Mouse (Mus musculus): ENCODE measurements around the gene Sec14l2. TPM values are rescaled to one million over a fixed set of nuclear protein-coding genes. Genes with fewer than 3 reads are reported as not detected.
"Not testable (repeated sequence)": the region's sequence is repeated elsewhere in the genome, so short reads cannot be mapped to it uniquely, and the experiment has no call there.

Sec14l2 gene
- polyA plus RNA-seq, 1 experiment from 2014 or later, result 0.95 TPM

- H3K9me3 ChIP-seq (ENCODE audit: control insufficient read depth, low read length), result no peaks in the 10 kb centered on the region
- no peak overlapping the region for H3K9ac ChIP-seq (ENCODE audit: low read length)
- no peak overlapping the region for H3K4me2 ChIP-seq (replicated peaks; ENCODE audit: low read depth)
- ATAC-seq (ENCODE audit: low FRiP score, low TSS enrichment) (no peak), DNase-seq (ENCODE audit: low spot score) (no peak)
- H3K4me1 ChIP-seq (replicated peaks; ENCODE audit: control insufficient read depth, insufficient read depth), result no peaks in the 10 kb centered on the region
- H3K4me3 ChIP-seq (ENCODE audit: low read depth, low read length), result no peak overlapping the region
- no peaks in the 10 kb centered on the region for H3K36me3 ChIP-seq (ENCODE audit: control insufficient read depth, insufficient read depth, low read length)
- WGBS, result 88% methylated on average over 4 of the region's 4 CpGs
- H3K27me3 ChIP-seq (ENCODE audit: control insufficient read depth, insufficient read depth, low read length), result no peaks in the 10 kb centered on the region
- no peak for TF ChIP-seq EP300 (optimal IDR thresholded peaks at IDR 0.05)
- no peak for TF ChIP-seq CTCF (IDR thresholded peaks at IDR 0.05; ENCODE audit: low read depth)
- no peak overlapping the region for H3K27ac ChIP-seq (replicated peaks)
Observed at GRCm38 (mm10) chr11:4112033-4112432, 11.2 kb downstream of the Sec14l2 start.

- H3K4me2 ChIP-seq (replicated peaks; ENCODE audit: low read depth), result no peak overlapping the region
- no peaks in the 10 kb centered on the region for H3K36me3 ChIP-seq (ENCODE audit: control insufficient read depth, insufficient read depth, low read length)
- DNase-seq (ENCODE audit: low spot score), result no peak
- no peak overlapping the region for H3K9ac ChIP-seq (ENCODE audit: low read length)
- H3K27ac ChIP-seq (replicated peaks), result no peak overlapping the region
- H3K4me1 ChIP-seq (replicated peaks; ENCODE audit: control insufficient read depth, insufficient read depth), result no peaks in the 10 kb centered on the region
- WGBS, result 78% methylated on average over 7 of the region's 7 CpGs
- no peak for ATAC-seq (ENCODE audit: low FRiP score, low TSS enrichment)
- no peak overlapping the region for H3K4me3 ChIP-seq (ENCODE audit: low read depth, low read length)
- TF ChIP-seq CTCF (IDR thresholded peaks at IDR 0.05; ENCODE audit: low read depth), result no peak
- TF ChIP-seq EP300 (optimal IDR thresholded peaks at IDR 0.05), result no peak
- H3K9me3 ChIP-seq (ENCODE audit: control insufficient read depth, low read length), result no peaks in the 10 kb centered on the region
- H3K27me3 ChIP-seq (ENCODE audit: control insufficient read depth, insufficient read depth, low read length), result no peaks in the 10 kb centered on the region
Observed at GRCm38 (mm10) chr11:4108691-4109090, 14.5 kb downstream of the Sec14l2 start.

GRCm38 (mm10) chr11:4107901-4108300 lies 15.3 kb downstream of the Sec14l2 start:
- H3K4me3 ChIP-seq (ENCODE audit: low read depth, low read length); H3K27ac ChIP-seq (replicated peaks); H3K9ac ChIP-seq (ENCODE audit: low read length); H3K4me1 ChIP-seq (replicated peaks; ENCODE audit: control insufficient read depth, insufficient read depth); H3K36me3 ChIP-seq (ENCODE audit: control insufficient read depth, insufficient read depth, low read length); ATAC-seq (ENCODE audit: low FRiP score, low TSS enrichment); H3K4me2 ChIP-seq (replicated peaks; ENCODE audit: low read depth); H3K9me3 ChIP-seq (ENCODE audit: control insufficient read depth, low read length); H3K27me3 ChIP-seq (ENCODE audit: control insufficient read depth, insufficient read depth, low read length); DNase-seq (ENCODE audit: low spot score): not testable (repeated sequence)
- WGBS, result 89% methylated on average over 6 of the region's 6 CpGs

GRCm38 (mm10) chr11:4105444-4105843 lies 17.8 kb downstream of the Sec14l2 start:
- Histone ChIP-seq H3K27ac (replicated peaks) (no peak overlapping the region), H3K9me3 (ENCODE audit: control insufficient read depth, low read length) (no peaks in the 10 kb centered on the region), H3K9ac (ENCODE audit: low read length) (no peak overlapping the region), H3K27me3 (ENCODE audit: control insufficient read depth, insufficient read depth, low read length) (no peaks in the 10 kb centered on the region), H3K4me3 (ENCODE audit: low read depth, low read length) (no peak overlapping the region), H3K36me3 (ENCODE audit: control insufficient read depth, insufficient read depth, low read length) (no peaks in the 10 kb centered on the region), H3K4me1 (replicated peaks; ENCODE audit: control insufficient read depth, insufficient read depth) (no peaks in the 10 kb centered on the region), H3K4me2 (replicated peaks; ENCODE audit: low read depth) (no peak overlapping the region)
- WGBS, result 72% methylated on average over 6 of the region's 6 CpGs
- DNase-seq (ENCODE audit: low spot score) (no peak), ATAC-seq (ENCODE audit: low FRiP score, low TSS enrichment) (no peak)
- TF ChIP-seq CTCF (IDR thresholded peaks at IDR 0.05; ENCODE audit: low read depth) (no peak), EP300 (optimal IDR thresholded peaks at IDR 0.05) (no peak)

GRCm38 (mm10) chr11:4104989-4105388 lies 18.2 kb downstream of the Sec14l2 start:
- no peak overlapping the region for H3K4me3 ChIP-seq (ENCODE audit: low read depth, low read length)
- 87% methylated on average over 5 of the region's 5 CpGs for WGBS

GRCm38 (mm10) chr11:4103522-4103921 lies 19.7 kb downstream of the Sec14l2 start:
- no peak overlapping the region for H3K9ac ChIP-seq (ENCODE audit: low read length)
- no peaks in the 10 kb centered on the region for H3K36me3 ChIP-seq (ENCODE audit: control insufficient read depth, insufficient read depth, low read length)
- H3K4me2 ChIP-seq (replicated peaks; ENCODE audit: low read depth), result no peak overlapping the region
- 70% methylated on average over 14 of the region's 14 CpGs for WGBS
- H3K27ac ChIP-seq (replicated peaks), result no peak overlapping the region
- no peak for TF ChIP-seq EP300 (optimal IDR thresholded peaks at IDR 0.05)
- TF ChIP-seq CTCF (IDR thresholded peaks at IDR 0.05; ENCODE audit: low read depth), result no peak
- ATAC-seq (ENCODE audit: low FRiP score, low TSS enrichment) (no peak), DNase-seq (ENCODE audit: low spot score) (no peak)
- no peaks in the 10 kb centered on the region for H3K4me1 ChIP-seq (replicated peaks; ENCODE audit: control insufficient read depth, insufficient read depth)
- H3K4me3 ChIP-seq (ENCODE audit: low read depth, low read length), result no peak overlapping the region
- H3K9me3 ChIP-seq (ENCODE audit: control insufficient read depth, low read length), result no peaks in the 10 kb centered on the region
- no peaks in the 10 kb centered on the region for H3K27me3 ChIP-seq (ENCODE audit: control insufficient read depth, insufficient read depth, low read length)

More at GRCm38 (mm10) chr11:4104989-4105388, 18.2 kb downstream of the Sec14l2 start:
- no peaks in the 10 kb centered on the region for H3K36me3 ChIP-seq (ENCODE audit: control insufficient read depth, insufficient read depth, low read length)
- H3K9ac ChIP-seq (ENCODE audit: low read length), result no peak overlapping the region
- no peaks in the 10 kb centered on the region for H3K27me3 ChIP-seq (ENCODE audit: control insufficient read depth, insufficient read depth, low read length)
- ATAC-seq (ENCODE audit: low FRiP score, low TSS enrichment) (no peak), DNase-seq (ENCODE audit: low spot score) (no peak)
- no peak overlapping the region for H3K27ac ChIP-seq (replicated peaks)
- no peak overlapping the region for H3K4me2 ChIP-seq (replicated peaks; ENCODE audit: low read depth)
- TF ChIP-seq CTCF (IDR thresholded peaks at IDR 0.05; ENCODE audit: low read depth) (no peak), EP300 (optimal IDR thresholded peaks at IDR 0.05) (no peak)
- H3K4me1 ChIP-seq (replicated peaks; ENCODE audit: control insufficient read depth, insufficient read depth), result no peaks in the 10 kb centered on the region
- H3K9me3 ChIP-seq (ENCODE audit: control insufficient read depth, low read length), result no peaks in the 10 kb centered on the region
